Mouse (Mus musculus) right cerebral cortex, postnatal 4 days (tissue): ENCODE results near the gene Elfn1.
A peak's percentile ranks its signal among the peaks of the same experiment; 100 is the strongest.
"Not testable (repeated sequence)": the region's sequence is repeated elsewhere in the genome, so short reads cannot be mapped to it uniquely, and the experiment has no call there.

Experiments used
- DNase-seq: peaks from one replicate; pipeline ENCODE4 v3.0.0-alpha.2; 2022

The Elfn1 gene

GRCm38 (mm10) chr5:139978525-139979276, 71.0 kb downstream of the Elfn1 start:
- no peak for DNase-seq

- DNase-seq: no peak
Measured at GRCm38 (mm10) chr5:139979371-139979770, 71.6 kb downstream of the Elfn1 start.

- DNase-seq: no peak
Measured at GRCm38 (mm10) chr5:139981976-139982375, 74.2 kb downstream of the Elfn1 start.

GRCm38 (mm10) chr5:139985073-139985746, 77.5 kb downstream of the Elfn1 start:
- no peak for DNase-seq

- no peak for DNase-seq
Measured at GRCm38 (mm10) chr5:139991531-139991930, 83.8 kb downstream of the Elfn1 start.

- not testable (repeated sequence) for DNase-seq
Measured at GRCm38 (mm10) chr5:139998321-139998720, 90.6 kb downstream of the Elfn1 start.

GRCm38 (mm10) chr5:139998916-139999315, 91.2 kb downstream of the Elfn1 start:
- DNase-seq: no peak

- DNase-seq: no peak
Measured at GRCm38 (mm10) chr5:140002541-140002940, 94.8 kb downstream of the Elfn1 start.

- no peak for DNase-seq
Measured at GRCm38 (mm10) chr5:140006861-140007260, 99.1 kb downstream of the Elfn1 start.

GRCm38 (mm10) chr5:140007656-140008522, 100.1 kb downstream of the Elfn1 start:
- DNase-seq: no peak

- DNase-seq: no peak
Measured at GRCm38 (mm10) chr5:140008523-140008806, 100.7 kb downstream of the Elfn1 start.

GRCm38 (mm10) chr5:140009083-140009655, 101.4 kb downstream of the Elfn1 start:
- DNase-seq: no peak

- no peak for DNase-seq
Measured at GRCm38 (mm10) chr5:140010405-140010804, 102.7 kb downstream of the Elfn1 start.

GRCm38 (mm10) chr5:140012286-140012967, 104.7 kb downstream of the Elfn1 start:
- DNase-seq: no peak

- no peak for DNase-seq
Measured at GRCm38 (mm10) chr5:140013652-140014051, 105.9 kb downstream of the Elfn1 start.

GRCm38 (mm10) chr5:140016896-140017295, 109.2 kb downstream of the Elfn1 start:
- DNase-seq: no peak

GRCm38 (mm10) chr5:140018780-140019179, 111.0 kb downstream of the Elfn1 start:
- no peak for DNase-seq

- DNase-seq: no peak
Measured at GRCm38 (mm10) chr5:140019616-140020015, 111.9 kb downstream of the Elfn1 start.

- DNase-seq: peak; percentile 26
Measured at GRCm38 (mm10) chr5:140021755-140022154, 114.0 kb downstream of the Elfn1 start.

- DNase-seq: no peak
Measured at GRCm38 (mm10) chr5:140022861-140023260, 115.1 kb downstream of the Elfn1 start.

- DNase-seq: peak; percentile 49
Measured at GRCm38 (mm10) chr5:140023941-140024500, 116.3 kb downstream of the Elfn1 start.
